Mouse (Mus musculus): ENCODE measurements around the gene Tmem45a.

DNA sequence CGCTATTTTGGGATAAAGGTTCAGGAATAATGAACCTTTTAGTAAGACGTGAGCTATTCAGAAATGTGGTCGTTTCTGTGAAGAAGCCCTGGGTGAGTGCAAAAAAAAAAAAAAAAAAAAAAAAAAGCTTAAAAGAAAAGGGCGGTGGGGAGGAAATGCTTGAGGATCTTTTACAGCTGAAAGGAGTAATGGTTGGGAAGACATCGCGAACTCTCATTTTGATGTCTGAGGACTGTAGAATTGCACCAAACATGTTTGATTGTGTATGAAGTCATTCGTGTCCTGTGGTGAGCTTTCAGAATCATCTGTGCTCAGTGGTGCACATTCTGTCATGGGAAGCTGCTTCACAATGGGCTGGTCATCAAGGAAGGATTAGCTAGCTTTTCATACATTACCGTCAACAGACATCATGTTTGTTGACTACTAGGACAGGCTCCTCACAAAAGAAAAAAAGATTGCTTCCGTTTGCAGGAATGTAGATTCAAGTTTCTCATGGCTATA lies 700 bp upstream of the Tmem45a start:
- no peak for TF ChIP-seq CTCF (IDR thresholded peaks at IDR 0.05; ENCODE audit: low read depth, low read length)
- no peak for TF ChIP-seq POLR2A (IDR thresholded peaks at IDR 0.05; ENCODE audit: extremely low read depth, insufficient read depth, low read length)

All from liver, adult 2 months (tissue).